Mouse (Mus musculus) MEL (cell line): ENCODE measurements at regions not wholly inside any gene's neighbourhood (a gene's known extent, or its start where the extent isn't known, plus 50 kb on each side); places are given as distances from the start of the nearest gene placed in this dataset.

Experiments
- CHD2 ChIP-seq: IDR thresholded peaks from 2 replicates; pipeline ENCODE4 v1.6.1; 2011; ENCODE audit warnings: low read length, improper control_type of control experiment
- CTCF ChIP-seq, 3 experiments: IDR thresholded peaks in 2 of 3; conservative IDR thresholded peaks in 1 of 3; 2 replicates each; pipeline ENCODE4 v1.5.1; 2011 to 2012; ENCODE audit warnings: low read length in 3 of 3, low read depth in 2 of 3, mild to moderate bottlenecking in 2 of 3, improper control_type of control experiment in 1 of 3, inconsistent platforms in 1 of 3, mixed read lengths in 1 of 3, moderate library complexity in 1 of 3; ENCODE audit not compliant: control insufficient read depth in 1 of 3, insufficient read depth in 1 of 3, poor library complexity in 1 of 3, severe bottlenecking in 1 of 3
- GATA1 ChIP-seq: IDR thresholded peaks from 2 replicates; pipeline ENCODE4 v1.6.1; 2011; ENCODE audit warnings: low read depth, low read length, improper control_type of control experiment
- HCFC1 ChIP-seq: IDR thresholded peaks from 2 replicates; pipeline ENCODE4 v1.6.1; 2012; ENCODE audit warnings: low read depth, mild to moderate bottlenecking, inconsistent platforms, low read length, improper control_type of control experiment, moderate library complexity
- MAX ChIP-seq: IDR thresholded peaks from 2 replicates; pipeline ENCODE4 v1.6.1; 2011; ENCODE audit warnings: low read length, improper control_type of control experiment
- MAZ ChIP-seq: IDR thresholded peaks from 2 replicates; pipeline ENCODE4 v1.6.1; 2012; ENCODE audit warnings: low read depth, mild to moderate bottlenecking, inconsistent platforms, low read length, improper control_type of control experiment
- MYC ChIP-seq: IDR thresholded peaks from 2 replicates; pipeline ENCODE4 v1.6.1; 2011; ENCODE audit warnings: low read depth, mild to moderate bottlenecking, low read length, improper control_type of control experiment, moderate library complexity
- POLR2A ChIP-seq, 2 experiments: IDR thresholded peaks; 2 replicates each; pipeline ENCODE4 v1.6.1; 2011 to 2012; ENCODE audit warnings: low read length in 2 of 2, mild to moderate bottlenecking in 2 of 2, control low read depth in 1 of 2, improper control_type of control experiment in 1 of 2, low read depth in 1 of 2, moderate library complexity in 1 of 2; ENCODE audit not compliant: control insufficient read depth in 1 of 2, insufficient read depth in 1 of 2, poor library complexity in 1 of 2
- POLR2AphosphoS2 ChIP-seq: IDR thresholded peaks from 2 replicates; pipeline ENCODE4 v1.6.1; 2011; ENCODE audit warnings: low read length, improper control_type of control experiment
- POLR2AphosphoS5 ChIP-seq: IDR thresholded peaks from 2 replicates; pipeline ENCODE4 v1.6.1; 2012; ENCODE audit warnings: low read depth, borderline replicate concordance, mild to moderate bottlenecking, inconsistent platforms, low read length, moderate library complexity, mixed read lengths
- RAD21 ChIP-seq: IDR thresholded peaks from 2 replicates; pipeline ENCODE4 v1.6.1; 2011; ENCODE audit warnings: mild to moderate bottlenecking, low read depth, low read length, improper control_type of control experiment
- USF1 ChIP-seq: IDR thresholded peaks from 2 replicates; pipeline ENCODE4 v1.6.1; 2014; ENCODE audit warnings: low read depth, mild to moderate bottlenecking, inconsistent platforms, low read length, improper control_type of control experiment, moderate library complexity

DNA sequence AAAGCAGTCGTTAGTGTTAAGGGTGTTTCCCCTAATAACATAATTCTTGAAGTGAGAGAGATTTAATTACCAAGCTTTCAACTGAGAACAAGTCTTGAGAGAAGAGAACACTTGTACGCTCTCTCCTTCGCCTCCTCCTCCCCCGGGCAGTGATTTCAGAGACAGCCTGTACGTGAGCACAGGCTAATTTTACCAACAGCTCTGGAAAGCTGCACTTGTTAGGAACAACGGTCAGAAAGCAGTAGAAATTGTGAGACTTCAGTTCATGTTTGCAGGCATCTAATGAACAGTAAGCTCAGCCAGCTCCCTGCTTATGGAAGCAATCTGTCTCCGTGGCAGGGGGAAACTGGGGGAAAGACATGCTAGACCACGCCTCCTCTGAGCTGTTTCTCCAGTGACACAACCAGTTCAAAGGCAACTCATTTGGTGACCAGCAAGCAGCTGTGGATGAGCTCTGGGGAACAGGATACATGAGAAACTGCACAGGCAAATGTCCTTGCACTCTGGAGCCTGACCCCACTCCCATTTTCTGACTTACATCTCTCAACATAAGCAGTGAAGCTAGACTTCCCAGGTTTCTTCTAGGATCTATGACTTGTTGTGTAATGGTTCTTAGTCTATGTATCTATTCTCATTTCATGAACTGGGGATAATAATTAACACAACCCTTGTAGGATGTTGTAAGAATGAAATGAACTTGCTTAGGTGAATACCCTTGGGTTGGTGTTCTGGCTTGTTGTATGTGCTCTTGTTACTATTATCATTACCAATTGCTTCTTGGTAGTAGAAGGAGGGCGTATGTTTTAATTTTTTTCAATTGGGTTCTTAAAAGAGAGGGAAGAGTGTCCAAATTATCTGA is 222.1 kb upstream of the Serp2 start:
- no peak for TF ChIP-seq POLR2A (IDR thresholded peaks at IDR 0.05; ENCODE audit: control insufficient read depth in 1 of 2, insufficient read depth in 1 of 2, low read depth in 1 of 2, low read length in 2 of 2, poor library complexity in 1 of 2)
- TF ChIP-seq CTCF (IDR thresholded peaks at IDR 0.05 in 2 of 3, conservative IDR thresholded peaks at IDR 0.05 in 1 of 3; ENCODE audit: control insufficient read depth in 1 of 3, insufficient read depth in 1 of 3, low read depth in 2 of 3, low read length in 3 of 3, poor library complexity in 1 of 3, severe bottlenecking in 1 of 3), result no peak
- TF ChIP-seq MYC, result no peak
- TF ChIP-seq POLR2AphosphoS5, result no peak
- TF ChIP-seq CHD2, result no peak
- no peak for TF ChIP-seq RAD21
- no peak for TF ChIP-seq MAX
- TF ChIP-seq GATA1, result no peak
- TF ChIP-seq HCFC1, result no peak
- TF ChIP-seq MAZ, result no peak
- no peak for TF ChIP-seq POLR2AphosphoS2
- TF ChIP-seq USF1, result no peak
